Mouse (Mus musculus) bone marrow, adult 2 months (tissue): Measurements from ENCODE around the gene Ccsap. TPM values are rescaled to one million over a fixed set of nuclear protein-coding genes. Genes with fewer than 3 reads are reported as not detected.

Experiments
- H3K27ac ChIP-seq: fragments of 200-500 bp; 2 replicates; pipeline ENCODE4 v1.5.1; 2012; ENCODE audit warnings: low read depth, mild to moderate bottlenecking, control low read depth, inconsistent platforms, low read length; ENCODE audit not compliant: control insufficient read depth, poor library complexity, insufficient read depth
- H3K4me1 ChIP-seq: fragments of 200-500 bp; 2 replicates; pipeline ENCODE4 v1.6.1; 2011; ENCODE audit warnings: low read length; ENCODE audit not compliant: control insufficient read depth, insufficient read depth
- H3K4me3 ChIP-seq: fragments of 200-500 bp; replicated peaks from 2 replicates; pipeline ENCODE3; 2011; ENCODE audit warnings: mild to moderate bottlenecking, low read depth, low read length, control low read depth; ENCODE audit not compliant: control insufficient read depth
- CTCF ChIP-seq: fragments of 200-500 bp; IDR thresholded peaks from 2 replicates; pipeline ENCODE4 v1.5.1; 2011; ENCODE audit warnings: low read length, control low read depth; ENCODE audit not compliant: control insufficient read depth, insufficient read depth
- POLR2A ChIP-seq: fragments of 200-500 bp; IDR thresholded peaks from 2 replicates; pipeline ENCODE4 v1.6.1; 2011; ENCODE audit warnings: low read depth, mild to moderate bottlenecking, control low read depth, low read length, borderline replicate concordance; ENCODE audit not compliant: control insufficient read depth
- WGBS: fragments of 180-500 bp; shearing (Covaris S2); methylation state at CpG from one replicate; pipeline ENCODE4 v1.1.7; 2018; 5-methylcytosine and 5-hydroxymethylcytosine counted together
- polyA plus RNA-seq: library from polyadenylated mRNA; stranded (reverse); fragments of >200 nt; gene quantifications from 2 replicates; pipeline ENCODE4 v1.2.4, GENCODE M21; 2011; ENCODE audit warnings: low replicate concordance; ENCODE audit not compliant: missing spikeins, insufficient read depth, insufficient read length

Ccsap gene
- polyA plus RNA-seq, 1 experiment = 2.5 TPM

DNA sequence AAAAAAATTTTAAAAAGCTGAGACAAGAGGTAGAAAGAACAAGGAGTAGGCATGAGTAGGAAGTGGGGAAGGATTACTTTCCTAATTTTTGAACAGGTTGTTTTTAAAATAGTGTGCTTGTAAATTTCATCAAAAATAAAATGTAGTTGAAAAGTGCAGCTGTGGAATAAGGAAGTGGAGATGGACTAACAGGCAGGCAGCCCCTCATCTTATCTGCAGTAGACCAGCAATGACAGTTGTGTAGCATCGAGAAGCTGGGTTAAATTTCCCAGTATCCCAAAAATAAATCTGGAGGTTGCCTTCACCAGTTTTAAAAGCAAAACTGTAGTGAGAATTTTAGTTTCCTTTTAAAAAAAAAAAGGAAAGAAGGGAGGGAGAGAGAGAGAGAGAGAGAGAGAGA is 5.8 kb downstream of the Ccsap start:
- Histone ChIP-seq H3K4me3 (no peak overlapping the region), H3K27ac (no peak overlapping the region), H3K4me1 (no peaks in the 10 kb centered on the region; the same call in 1 of the 2 replicates)
- TF ChIP-seq CTCF (no peak), POLR2A (no peak)
- WGBS = 55% methylated on average over 1 of the region's 1 CpGs

DNA sequence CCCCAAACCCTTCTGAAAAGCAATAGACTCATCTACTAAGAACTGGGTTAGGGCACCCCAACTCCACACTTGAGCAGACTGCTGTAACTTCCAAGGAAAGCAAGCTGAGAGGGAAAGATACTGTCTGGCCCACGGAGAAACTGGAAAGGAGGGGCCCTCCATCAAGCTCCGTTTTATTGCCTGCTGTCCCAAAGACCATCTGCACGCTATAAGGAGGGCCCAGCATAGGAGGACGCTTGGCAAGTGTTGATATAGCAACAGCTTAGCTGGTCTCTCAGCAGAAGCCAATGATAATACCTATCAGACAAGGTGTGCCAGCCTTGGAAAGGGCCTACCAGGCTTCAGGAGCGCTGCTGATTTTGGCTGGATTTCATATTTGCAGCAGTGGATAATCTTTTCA is 8.4 kb downstream of the Ccsap start:
- TF ChIP-seq CTCF (no peak), POLR2A (no peak)
- Histone ChIP-seq H3K4me3 (no peak overlapping the region), H3K4me1 (no peaks in the 10 kb centered on the region; the same call in 1 of the 2 replicates), H3K27ac (no peak overlapping the region)
- WGBS = 72% methylated on average over 5 of the region's 5 CpGs

DNA sequence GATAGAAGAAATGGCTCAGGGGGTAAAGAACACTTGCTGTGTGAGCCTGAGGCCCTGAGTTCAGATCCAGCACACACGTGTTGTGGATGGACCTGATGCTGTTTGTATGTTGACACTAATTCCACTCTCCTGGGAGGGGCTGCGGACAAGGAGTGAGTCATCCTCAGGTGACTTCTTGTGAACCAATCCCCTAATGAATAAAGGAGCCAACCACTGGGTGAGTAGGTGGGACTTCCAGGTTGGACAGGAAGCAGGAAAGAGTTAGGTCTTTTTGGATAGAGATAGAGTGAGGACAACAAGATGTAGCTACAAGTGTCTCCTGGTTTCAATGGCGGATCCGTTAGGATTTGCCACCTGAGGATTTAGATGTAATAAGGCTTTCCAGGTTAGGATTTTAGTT is 10.7 kb downstream of the Ccsap start:
- TF ChIP-seq CTCF (no peak), POLR2A (no peak)
- H3K27ac ChIP-seq = no peak overlapping the region
- WGBS = 91% methylated on average over 4 of the region's 4 CpGs

DNA sequence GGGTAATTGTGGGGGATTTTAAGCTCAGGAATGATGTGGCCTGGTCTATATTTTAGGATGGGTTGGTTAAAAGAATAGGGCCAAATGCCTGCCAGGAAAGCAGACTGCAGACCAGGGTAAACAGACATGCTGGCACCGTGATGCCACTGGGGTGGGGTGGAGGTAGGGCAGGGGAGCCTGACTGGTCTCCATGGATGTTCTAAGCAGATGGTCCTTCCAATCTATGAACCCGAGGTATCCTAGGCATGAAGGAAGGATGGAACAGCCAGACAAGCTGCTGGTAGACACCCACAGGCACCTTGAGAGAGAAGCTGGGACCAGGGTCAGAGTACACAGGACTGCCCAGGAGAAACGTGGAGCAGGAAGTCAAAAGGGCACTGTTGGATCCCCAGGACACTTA is 12.5 kb downstream of the Ccsap start:
- TF ChIP-seq CTCF (no peak), POLR2A (no peak)
- 73% methylated on average over 3 of the region's 3 CpGs for WGBS
- no peaks in the 10 kb centered on the region for H3K4me1 ChIP-seq
- H3K4me3 ChIP-seq = no peak overlapping the region
- H3K27ac ChIP-seq = no peak overlapping the region

More for the DNA sequence above, 10.7 kb downstream of the Ccsap start:
- Histone ChIP-seq H3K4me3 (no peak overlapping the region), H3K4me1 (no peaks in the 10 kb centered on the region)

DNA sequence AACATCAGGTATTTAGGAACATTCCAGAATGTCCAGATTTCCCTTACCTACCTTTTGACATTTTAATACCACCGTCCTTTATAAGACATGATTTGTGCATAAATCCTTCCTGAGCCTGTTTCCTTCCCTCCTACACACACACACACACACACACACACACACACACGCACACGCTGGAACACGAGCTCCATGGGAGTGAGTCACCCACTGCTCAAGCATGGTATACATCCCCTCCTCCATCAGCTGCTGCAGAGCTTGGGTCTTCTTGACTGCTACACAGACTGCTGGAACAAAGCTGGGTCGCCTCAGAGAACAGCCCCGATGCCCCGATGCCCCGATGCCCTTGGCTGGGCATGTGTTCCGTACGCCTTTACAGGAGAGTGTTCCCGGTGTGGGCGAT is 13.5 kb downstream of the Ccsap start:
- TF ChIP-seq CTCF = no peak
- TF ChIP-seq POLR2A = no peak
- H3K27ac ChIP-seq = no peak overlapping the region
- no peaks in the 10 kb centered on the region for H3K4me1 ChIP-seq
- whole genome bisulfite sequencing = 87% methylated on average over 12 of the region's 12 CpGs
- H3K4me3 ChIP-seq = no peak overlapping the region

DNA sequence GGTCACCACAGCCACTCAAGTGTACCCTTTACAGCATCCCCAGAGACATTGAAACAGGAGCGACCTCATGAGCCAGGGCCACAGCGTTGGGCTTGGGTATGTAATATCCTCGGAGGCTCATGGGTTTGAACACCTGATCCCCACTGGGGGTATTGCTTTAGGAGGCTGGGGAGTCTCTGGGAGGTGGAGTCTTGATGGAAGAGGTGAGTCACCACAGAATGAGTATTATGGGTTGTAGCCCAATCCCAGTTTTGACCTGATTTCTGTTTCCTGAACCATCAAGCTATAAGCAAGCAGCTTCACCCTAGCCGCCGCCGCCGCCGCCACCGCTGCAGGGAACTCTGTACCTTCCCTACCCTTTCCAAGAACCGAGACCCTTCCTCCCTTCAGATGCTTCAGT is 14.0 kb downstream of the Ccsap start:
- TF ChIP-seq POLR2A (no peak), CTCF (no peak)
- WGBS = 93% methylated on average over 10 of the region's 10 CpGs
- no peak overlapping the region for H3K27ac ChIP-seq
- no peaks in the 10 kb centered on the region for H3K4me1 ChIP-seq
- H3K4me3 ChIP-seq = no peak overlapping the region

DNA sequence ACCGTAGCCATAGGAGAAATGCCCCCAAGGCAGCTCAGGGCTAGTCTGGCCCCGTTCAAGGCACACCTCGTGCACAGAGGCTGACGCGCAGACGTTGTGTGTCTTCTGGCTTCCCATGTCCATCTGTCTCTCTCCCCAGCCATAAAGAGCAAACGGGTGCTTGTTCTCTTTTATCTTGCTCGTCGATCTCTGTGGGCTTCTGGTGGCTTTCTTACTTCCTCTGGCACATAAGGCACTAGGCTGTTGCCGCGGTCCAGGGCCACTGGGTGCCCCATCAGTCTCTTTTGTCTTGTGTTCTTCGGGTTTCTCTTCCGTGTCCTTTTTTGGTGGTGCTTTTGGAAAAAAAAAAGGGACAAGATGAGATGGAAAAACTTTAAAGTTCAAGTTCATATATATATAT is 14.9 kb downstream of the Ccsap start:
- Histone ChIP-seq H3K27ac (no peak overlapping the region), H3K4me3 (no peak overlapping the region), H3K4me1 (no peaks in the 10 kb centered on the region)
- 12% methylated on average over 13 of the region's 13 CpGs for WGBS
- TF ChIP-seq POLR2A (no peak), CTCF (no peak)

DNA sequence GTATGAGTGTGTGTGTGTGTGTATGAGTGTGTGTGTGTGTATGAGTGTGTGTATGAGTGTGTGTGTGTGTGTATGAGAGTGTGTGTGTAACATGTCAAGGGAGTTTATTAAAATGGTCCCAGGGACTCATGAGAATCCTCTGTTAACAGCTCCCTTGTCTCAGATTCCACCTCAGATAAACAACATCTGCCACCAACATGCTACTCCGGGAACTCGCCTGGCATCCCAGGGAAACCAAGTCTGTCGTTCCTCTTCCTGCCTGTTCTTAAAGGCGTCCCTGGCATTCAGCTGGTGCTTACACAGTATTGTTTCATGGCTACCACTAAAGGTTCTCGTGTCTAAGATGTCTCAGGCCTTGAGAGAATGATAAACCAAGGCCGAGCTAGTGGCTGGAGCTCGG is 15.7 kb downstream of the Ccsap start:
- TF ChIP-seq CTCF (no peak), POLR2A (no peak)
- H3K27ac ChIP-seq = no peak overlapping the region
- no peak overlapping the region for H3K4me3 ChIP-seq
- no peaks in the 10 kb centered on the region for H3K4me1 ChIP-seq
- 80% methylated on average over 7 of the region's 7 CpGs for WGBS

DNA sequence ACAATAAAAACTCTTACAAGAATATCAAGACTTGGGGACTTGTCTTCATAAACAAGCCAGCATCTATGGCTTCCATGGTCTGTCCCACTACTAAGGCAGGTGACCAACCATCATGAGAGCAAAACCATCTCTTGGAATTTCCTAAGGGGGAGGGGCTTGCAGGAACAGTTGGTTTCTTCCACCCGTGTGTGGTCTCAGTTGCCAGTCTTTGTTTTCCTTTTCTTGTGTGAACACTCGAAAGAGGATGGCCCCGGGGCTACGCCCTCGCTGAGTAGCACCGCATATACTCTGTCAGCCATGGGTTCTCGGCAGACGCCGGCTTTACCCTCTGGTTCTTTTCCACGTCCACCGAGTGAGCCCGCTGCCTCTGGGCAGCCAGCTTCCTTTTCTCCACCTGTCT is 17.9 kb downstream of the Ccsap start:
- no peak overlapping the region for H3K4me3 ChIP-seq
- no peaks in the 10 kb centered on the region for H3K4me1 ChIP-seq
- TF ChIP-seq POLR2A = no peak
- TF ChIP-seq CTCF = no peak
- no peak overlapping the region for H3K27ac ChIP-seq
- 91% methylated on average over 12 of the region's 12 CpGs for WGBS
